Mouse (Mus musculus): ENCODE results near the gene Gm15262. TPM values are rescaled to one million over a fixed set of nuclear protein-coding genes. Genes with fewer than 3 reads are reported as not detected.

The Gm15262 gene
- polyA plus RNA-seq, 1 experiment, result not detected

DNA sequence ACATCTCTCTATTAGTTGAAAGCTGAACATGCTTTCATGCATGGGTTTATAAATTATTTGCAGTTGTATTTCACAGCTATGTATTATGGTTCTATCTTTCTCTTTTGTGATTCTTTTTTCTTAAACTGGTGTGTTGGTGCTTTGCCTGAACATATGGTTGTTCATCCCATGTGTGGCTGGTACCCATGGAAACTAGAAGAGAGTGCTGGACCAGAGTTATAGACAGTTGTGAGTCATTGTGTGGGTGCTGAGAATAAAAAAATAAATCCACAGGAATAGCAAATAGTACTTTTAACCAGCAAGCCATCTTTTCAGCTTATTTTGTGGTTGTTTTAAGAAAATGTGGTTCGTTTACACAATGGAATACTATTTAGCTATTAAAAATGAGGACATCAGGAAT is 123.9 kb downstream of the Gm15262 start:
- Histone ChIP-seq H3K4me2 (ENCODE audit: low read depth) (no peak overlapping the region), H3ac (ENCODE audit: control insufficient read depth, insufficient read length) (no peak overlapping the region), H3K27me3 (ENCODE audit: control insufficient read depth, insufficient read depth, insufficient read length) (no peaks in the 10 kb centered on the region), H3K79me2 (ENCODE audit: control insufficient read depth, insufficient read depth) (no peaks in the 10 kb centered on the region), H3K36me3 (ENCODE audit: control insufficient read depth, insufficient read depth) (no peaks in the 10 kb centered on the region), H3K4me3 (no peak overlapping the region)
- no peak for TF ChIP-seq CEBPB (IDR thresholded peaks at IDR 0.05; ENCODE audit: insufficient read depth, poor library complexity, severe bottlenecking)
- TF ChIP-seq MAX (IDR thresholded peaks at IDR 0.05; ENCODE audit: low read depth), result no peak
- no peak for TF ChIP-seq MYOD1 (IDR thresholded peaks at IDR 0.05; ENCODE audit: control insufficient read depth in 1 of 3, insufficient read length in 2 of 3, low read depth in 2 of 3)
- TF ChIP-seq MYOG (IDR thresholded peaks at IDR 0.05; ENCODE audit: control insufficient read depth in 1 of 3, insufficient read depth in 1 of 3, insufficient read length in 2 of 3, low read depth in 2 of 3), result no peak

Other genes starting within 250 kb of the Gm15262 start
- gene Scml2, start 170.3 kb upstream of the Gm15262 start, polyA plus RNA-seq (2012; fragmentation: generic; extraction: Trizol), result not detected